Mouse (Mus musculus): Measurements from ENCODE around the gene Defb11. TPM values are rescaled to one million over a fixed set of nuclear protein-coding genes. Genes with fewer than 3 reads are reported as not detected.
"Not testable (repeated sequence)": the region's sequence is repeated elsewhere in the genome, so short reads cannot be mapped to it uniquely, and the experiment has no call there.

Defb11 gene
- total and polyA plus RNA-seq, 3 experiments: not detected

DNA sequence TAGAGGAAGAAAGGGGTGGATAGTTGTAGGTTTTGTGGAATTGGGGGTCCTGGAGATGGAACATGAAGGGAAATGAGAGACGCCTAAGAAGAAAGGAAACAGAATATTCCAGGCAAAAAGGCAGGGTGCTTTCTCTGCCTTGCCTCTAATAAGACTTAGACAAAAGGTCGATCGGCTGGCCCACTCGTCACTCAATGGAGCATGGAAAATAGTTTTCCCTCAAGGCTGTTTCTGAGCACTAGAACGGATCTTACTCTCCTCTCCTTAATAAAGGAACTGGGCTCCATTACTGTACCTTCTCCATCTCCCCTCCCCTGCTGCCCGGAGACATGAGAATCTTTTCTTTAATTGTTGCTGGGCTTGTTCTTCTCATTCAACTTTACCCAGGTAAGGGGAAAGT is 40.2 kb upstream of the Defb11 start, which contains the start of gene Defb13:
Gene Defb13 (plus strand): TSS at position 301 of the 400 bp plus-strand sequence.
- TF ChIP-seq MEF2A (IDR thresholded peaks at IDR 0.05; ENCODE audit: borderline replicate concordance, low read depth, low read length) (no peak), CHD2 (IDR thresholded peaks at IDR 0.05; ENCODE audit: low read length) (no peak), JUN (IDR thresholded peaks at IDR 0.05; ENCODE audit: insufficient read depth, low read depth, low read length) (no peak), ZMIZ1 (IDR thresholded peaks at IDR 0.05; ENCODE audit: low read depth, low read length) (no peak), ZNF384 (IDR thresholded peaks at IDR 0.05; ENCODE audit: low read depth, low read length) (no peak), MYC (IDR thresholded peaks at IDR 0.05; ENCODE audit: low read depth, low read length) (no peak), MAX (IDR thresholded peaks at IDR 0.05; ENCODE audit: low read length) (no peak)
- Histone ChIP-seq H3K4me1 (ENCODE audit: control insufficient read depth in 1 of 2, insufficient read depth in 2 of 2) (no peaks in the 10 kb centered on the region), H3K9ac (ENCODE audit: insufficient read depth, low read depth) (no peak within 1 kb of the TSS), H3K27me3 (replicated peaks) (peaks cover 60% of the 10 kb centered on the region), H3K9me3 (replicated peaks; ENCODE audit: low read length) (no peaks in the 10 kb centered on the region), H3K79me2 (replicated peaks; ENCODE audit: control insufficient read depth, extremely low read depth, insufficient read depth, poor library complexity, severe bottlenecking) (no peaks in the 10 kb centered on the region), H3K27ac (ENCODE audit: insufficient read depth, low read depth) (no peak within 1 kb of the TSS), H3K4me3 (replicated peaks in 1 of 3; ENCODE audit: low read depth in 2 of 3, low read length in 2 of 3, poor library complexity in 1 of 3) (no peak within 1 kb of the TSS), H3K36me3 (replicated peaks in 1 of 2; ENCODE audit: control insufficient read depth in 1 of 2, insufficient read depth in 1 of 2, low read length in 1 of 2) (no peaks in the 10 kb centered on the region), H3K4me2 (ENCODE audit: insufficient read depth, low read depth, poor library complexity, severe bottlenecking) (no peak within 1 kb of the TSS)
- dilution Hi-C loops (cut with MboI; ENCODE audit: extremely low pct_ligation_motif_present, extremely low pct_unique_long_range_greater_than_20kb, low sequenced_read_pairs): no loop called here
- in situ Hi-C loops (cut with MboI; ENCODE audit: low pct_ligation_motif_present, low pct_unique_long_range_greater_than_20kb, low sequenced_read_pairs): no loop called here
- DNase-seq (ENCODE audit: extremely low read depth): no peak

DNA sequence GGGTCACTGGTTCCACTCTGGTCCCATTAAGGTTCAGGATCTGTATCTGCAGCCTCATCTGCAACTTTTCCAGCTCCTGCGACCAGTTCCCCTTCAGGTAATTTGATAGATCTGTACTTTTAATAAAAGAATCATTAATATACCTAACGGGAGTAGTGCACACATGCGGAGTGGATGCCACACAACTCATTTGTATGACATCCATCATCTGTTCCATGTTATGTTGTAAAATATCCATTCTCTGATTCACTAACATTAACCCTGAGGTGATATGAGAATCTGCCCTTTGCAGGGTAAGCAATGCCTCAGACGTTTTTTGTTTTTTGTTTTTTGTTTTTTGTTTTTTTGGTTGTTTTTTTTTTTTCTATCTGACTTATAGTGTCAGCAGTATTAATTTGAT is 31.8 kb upstream of the Defb11 start, which contains the start of gene Defb35:
Gene Defb35 (plus strand): TSS at position 301 of the 400 bp plus-strand sequence.
- H3K9ac ChIP-seq (ENCODE audit: insufficient read depth, low read depth); H3K9me3 ChIP-seq (replicated peaks; ENCODE audit: low read length); H3K27ac ChIP-seq (ENCODE audit: insufficient read depth, low read depth); DNase-seq (ENCODE audit: extremely low read depth); in situ Hi-C loops (cut with MboI; ENCODE audit: low pct_ligation_motif_present, low pct_unique_long_range_greater_than_20kb, low sequenced_read_pairs); H3K4me1 ChIP-seq (ENCODE audit: control insufficient read depth in 1 of 2, insufficient read depth in 2 of 2); H3K4me3 ChIP-seq (replicated peaks in 1 of 3; ENCODE audit: low read depth in 2 of 3, low read length in 2 of 3, poor library complexity in 1 of 3); H3K4me2 ChIP-seq (ENCODE audit: insufficient read depth, low read depth, poor library complexity, severe bottlenecking); H3K79me2 ChIP-seq (replicated peaks; ENCODE audit: control insufficient read depth, extremely low read depth, insufficient read depth, poor library complexity, severe bottlenecking); H3K36me3 ChIP-seq (replicated peaks in 1 of 2; ENCODE audit: control insufficient read depth in 1 of 2, insufficient read depth in 1 of 2, low read length in 1 of 2); dilution Hi-C loops (cut with MboI; ENCODE audit: extremely low pct_ligation_motif_present, extremely low pct_unique_long_range_greater_than_20kb, low sequenced_read_pairs): not testable (repeated sequence)
- H3K27me3 ChIP-seq (replicated peaks): peaks cover 22% of the 10 kb centered on the region

DNA sequence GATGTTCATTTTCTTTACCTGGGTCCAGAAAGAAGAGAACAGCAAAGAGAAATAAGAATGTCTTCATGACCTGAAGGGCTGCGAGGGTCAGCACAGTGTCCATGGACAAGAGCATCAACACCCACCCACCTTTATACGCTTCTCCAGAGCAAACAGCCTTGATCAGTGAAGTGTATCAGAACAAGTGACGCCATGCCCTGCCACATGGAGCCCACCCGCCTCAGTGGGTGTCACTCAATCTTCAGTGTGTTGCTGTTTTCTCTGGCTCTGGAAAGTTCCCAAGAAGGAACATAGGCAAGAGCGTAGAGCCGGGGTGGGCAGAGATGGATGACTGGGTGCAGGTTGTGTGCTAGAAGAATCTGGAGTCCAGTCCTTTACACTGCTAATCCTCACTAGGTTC is 26.4 kb upstream of the Defb11 start, which contains the start of gene Defb15:
Gene Defb15 (minus strand): TSS at position 101 of the 400 bp plus-strand sequence.
- H3K79me2 ChIP-seq (replicated peaks; ENCODE audit: control insufficient read depth, extremely low read depth, insufficient read depth, poor library complexity, severe bottlenecking): no peaks in the 10 kb centered on the region
- H3K9ac ChIP-seq (ENCODE audit: insufficient read depth, low read depth): no peak within 1 kb of the TSS
- no peak within 1 kb of the TSS for H3K4me2 ChIP-seq (ENCODE audit: insufficient read depth, low read depth, poor library complexity, severe bottlenecking)
- TF ChIP-seq GABPA (IDR thresholded peaks at IDR 0.05; ENCODE audit: insufficient replicate concordance, low read depth, low read length) (no peak), TCF12 (IDR thresholded peaks at IDR 0.05; ENCODE audit: low read depth, low read length) (no peak), MYC (IDR thresholded peaks at IDR 0.05; ENCODE audit: low read depth, low read length) (no peak), CHD1 (IDR thresholded peaks at IDR 0.05; ENCODE audit: low read depth, low read length) (no peak), ZKSCAN1 (IDR thresholded peaks at IDR 0.05; ENCODE audit: borderline replicate concordance, low read depth, low read length) (no peak), KAT2A (IDR thresholded peaks at IDR 0.05; ENCODE audit: insufficient replicate concordance, low read length) (no peak), BHLHE40 (IDR thresholded peaks at IDR 0.05; ENCODE audit: low read depth, low read length) (no peak), ZC3H11A (IDR thresholded peaks at IDR 0.05; ENCODE audit: low read depth, low read length) (no peak)
- DNase-seq (ENCODE audit: extremely low read depth): no peak
- no peaks in the 10 kb centered on the region for H3K9me3 ChIP-seq (replicated peaks; ENCODE audit: low read length)
- no peak within 1 kb of the TSS for H3K27ac ChIP-seq (ENCODE audit: insufficient read depth, low read depth)
- no peak within 1 kb of the TSS for H3K4me3 ChIP-seq (replicated peaks in 1 of 3; ENCODE audit: low read depth in 2 of 3, low read length in 2 of 3, poor library complexity in 1 of 3)
- dilution Hi-C loops (cut with MboI; ENCODE audit: extremely low pct_ligation_motif_present, extremely low pct_unique_long_range_greater_than_20kb, low sequenced_read_pairs) (no loop called here), in situ Hi-C loops (cut with MboI; ENCODE audit: low pct_ligation_motif_present, low pct_unique_long_range_greater_than_20kb, low sequenced_read_pairs) (no loop called here)
- peaks cover 38% of the 10 kb centered on the region for H3K27me3 ChIP-seq (replicated peaks)
- H3K36me3 ChIP-seq (replicated peaks in 1 of 2; ENCODE audit: control insufficient read depth in 1 of 2, insufficient read depth in 1 of 2, low read length in 1 of 2): no peaks in the 10 kb centered on the region
- H3K4me1 ChIP-seq (ENCODE audit: control insufficient read depth in 1 of 2, insufficient read depth in 2 of 2): no peaks in the 10 kb centered on the region

DNA sequence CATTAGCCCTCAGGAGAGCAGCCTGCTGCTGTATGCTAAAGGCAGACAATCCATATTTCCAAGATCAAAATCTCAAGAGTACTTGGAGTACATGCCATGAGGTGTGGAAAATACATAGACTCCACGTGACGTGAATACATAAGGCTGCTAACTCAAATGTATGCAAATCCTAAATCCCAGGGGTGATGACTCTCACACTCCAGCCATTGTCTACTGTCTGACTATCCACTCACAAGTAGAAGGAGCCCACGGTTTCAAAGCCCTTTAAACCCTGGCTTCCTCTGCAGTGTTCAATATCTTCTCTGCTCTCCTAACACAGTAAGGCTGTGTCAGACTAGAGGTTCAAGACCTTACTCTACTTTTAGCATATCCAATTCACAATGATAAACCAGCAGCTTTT is 24.5 kb upstream of the Defb11 start:
- dilution Hi-C loops (cut with MboI; ENCODE audit: extremely low pct_ligation_motif_present, extremely low pct_unique_long_range_greater_than_20kb, low sequenced_read_pairs); H3K36me3 ChIP-seq (replicated peaks in 1 of 2; ENCODE audit: control insufficient read depth in 1 of 2, insufficient read depth in 1 of 2, low read length in 1 of 2); H3K27ac ChIP-seq (ENCODE audit: insufficient read depth, low read depth); H3K4me1 ChIP-seq (ENCODE audit: control insufficient read depth in 1 of 2, insufficient read depth in 2 of 2); H3K4me2 ChIP-seq (ENCODE audit: insufficient read depth, low read depth, poor library complexity, severe bottlenecking); in situ Hi-C loops (cut with MboI; ENCODE audit: low pct_ligation_motif_present, low pct_unique_long_range_greater_than_20kb, low sequenced_read_pairs); H3K79me2 ChIP-seq (replicated peaks; ENCODE audit: control insufficient read depth, extremely low read depth, insufficient read depth, poor library complexity, severe bottlenecking); H3K4me3 ChIP-seq (replicated peaks in 1 of 3; ENCODE audit: low read depth in 2 of 3, low read length in 2 of 3, poor library complexity in 1 of 3); DNase-seq (ENCODE audit: extremely low read depth); H3K9me3 ChIP-seq (replicated peaks; ENCODE audit: low read length); H3K9ac ChIP-seq (ENCODE audit: insufficient read depth, low read depth): not testable (repeated sequence)
- H3K27me3 ChIP-seq (replicated peaks): peaks cover 41% of the 10 kb centered on the region
